Mouse (Mus musculus) embryonic facial prominence, embryonic 15.5 days (tissue): ENCODE results near the gene Pirb. TPM values are rescaled to one million over a fixed set of nuclear protein-coding genes. Genes with fewer than 3 reads are reported as not detected.
"Not testable (repeated sequence)": the region's sequence is repeated elsewhere in the genome, so short reads cannot be mapped to it uniquely, and the experiment has no call there.

ENCODE experiments used
- ATAC-seq: fragments of 200-750 bp; cut with Nextera tagmentation; 2 replicates; pipeline ENCODE4 v1.8.0; 2017; ENCODE audit warnings: low read depth, moderate TSS enrichment; ENCODE audit not compliant: insufficient number of reproducible peaks, low FRiP score, low TSS enrichment
- H3K27ac ChIP-seq: fragments of 300-500 bp; sonication (generic); replicated peaks from 2 replicates; pipeline ENCODE4 v1.5.1; 2015; ENCODE audit warnings: mild to moderate bottlenecking, inconsistent platforms
- H3K27me3 ChIP-seq: fragments of 300-500 bp; sonication (generic); 2 replicates; pipeline ENCODE4 v1.6.1; 2015; ENCODE audit warnings: inconsistent platforms
- H3K36me3 ChIP-seq: fragments of 300-500 bp; sonication (generic); 2 replicates; pipeline ENCODE4 v1.6.1; 2015; ENCODE audit warnings: mild to moderate bottlenecking, inconsistent platforms
- H3K4me1 ChIP-seq: fragments of 300-500 bp; sonication (generic); 2 replicates; pipeline ENCODE4 v1.6.1; 2015; ENCODE audit warnings: inconsistent platforms
- H3K4me2 ChIP-seq: fragments of 300-500 bp; sonication (generic); replicated peaks from 2 replicates; pipeline ENCODE4 v1.6.1; 2015; ENCODE audit warnings: mild to moderate bottlenecking, inconsistent platforms
- H3K4me3 ChIP-seq: fragments of 300-500 bp; sonication (generic); replicated peaks from 2 replicates; pipeline ENCODE4 v1.5.1; 2015; ENCODE audit warnings: mild to moderate bottlenecking, inconsistent platforms
- H3K9ac ChIP-seq: fragments of 300-500 bp; sonication (generic); 2 replicates; pipeline ENCODE4 v1.6.1; 2015; ENCODE audit warnings: inconsistent platforms
- H3K9me3 ChIP-seq: fragments of 300-500 bp; sonication (generic); replicated peaks from 2 replicates; pipeline ENCODE4 v1.6.1; 2016; ENCODE audit warnings: inconsistent platforms
- WGBS: fragments of 180-500 bp; shearing (Covaris S2); methylation state at CpG from one replicate; pipeline ENCODE4 v1.1.7; 2015; 5-methylcytosine and 5-hydroxymethylcytosine counted together
- polyA plus RNA-seq: library from polyadenylated mRNA; unstranded; fragments of >200 nt; fragmentation: Nextera tagmentation; extraction: Ambion mirVana; gene quantifications from 2 replicates; pipeline ENCODE4 v1.2.1, GENCODE M21; 2015

Pirb gene
- polyA plus RNA-seq, 1 experiment from 2014 or later = 1.4 TPM

DNA sequence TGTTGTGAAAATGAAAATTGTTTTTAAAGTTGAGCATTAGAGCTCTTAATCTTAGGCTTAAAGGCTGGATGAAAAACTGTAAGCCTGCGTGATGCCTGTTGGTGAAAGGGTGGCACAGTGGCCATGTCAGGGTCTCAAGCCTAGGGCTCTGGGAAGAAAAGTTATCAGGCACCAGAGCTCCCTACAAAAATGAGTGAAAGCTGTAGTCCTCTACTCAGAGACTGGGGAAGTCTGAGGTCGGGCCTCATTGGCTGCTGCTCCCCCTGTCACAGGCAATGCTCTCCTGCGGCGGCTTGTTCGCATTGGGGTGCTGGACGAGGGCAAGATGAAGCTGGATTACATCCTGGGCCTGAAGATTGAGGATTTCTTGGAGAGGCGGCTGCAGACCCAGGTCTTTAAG lies 14.7 kb downstream of the Pirb start:
- peaks cover 40% of the 10 kb centered on the region for H3K36me3 ChIP-seq
- H3K4me3 ChIP-seq = peak overlapping the region; percentile 76
- not testable (repeated sequence) for H3K27me3 ChIP-seq, ATAC-seq, H3K9me3 ChIP-seq, H3K27ac ChIP-seq
- 2% methylated on average over 7 of the region's 7 CpGs for WGBS
- peaks cover 12% of the 10 kb centered on the region for H3K4me1 ChIP-seq
- H3K9ac ChIP-seq = peak overlapping the region; percentile 86
- peak overlapping the region; percentile 65 for H3K4me2 ChIP-seq

GRCm38 (mm10) chr7:3704475-3704874 lies 15.7 kb downstream of the Pirb start:
- 0 out of 2 replicates have a peak, but pooled peaks have one; percentile 13 for ATAC-seq
- WGBS = under 1% methylated on average over 20 of the region's 20 CpGs
- H3K4me3 ChIP-seq = peak overlapping the region; percentile 76

DNA sequence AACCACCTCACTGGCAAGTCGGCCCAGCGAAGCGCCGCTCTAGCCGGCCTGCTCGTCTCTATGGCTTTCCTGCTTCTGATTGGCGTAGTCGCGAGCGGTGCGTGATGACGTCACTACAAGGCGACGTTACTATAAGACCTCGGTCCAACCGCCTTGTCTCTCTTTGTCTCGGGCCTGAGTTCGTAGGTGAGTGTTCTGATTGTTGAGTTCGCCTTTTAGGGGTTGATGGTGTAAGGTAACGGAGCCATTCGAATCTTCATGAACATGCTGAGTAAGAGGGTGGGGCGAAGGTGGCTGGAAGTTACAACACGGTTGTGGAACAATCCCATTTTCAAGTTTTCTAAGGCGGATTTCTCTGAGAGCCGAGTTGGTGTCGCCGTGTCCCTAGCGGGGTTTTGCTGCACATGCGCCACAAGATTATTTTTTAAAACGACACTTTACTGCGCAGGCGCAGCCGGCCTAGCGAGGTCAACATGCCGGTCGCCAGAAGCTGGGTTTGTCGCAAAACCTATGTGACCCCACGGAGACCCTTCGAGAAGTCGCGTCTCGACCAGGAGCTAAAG lies 16.2 kb downstream of the Pirb start, which contains the start of gene Rps9:
Gene Rps9 (plus strand): TSS at position 115 of the 563 bp plus-strand sequence.
- Histone ChIP-seq H3K36me3 (peaks cover 55% of the 10 kb centered on the region), H3K4me1 (peaks cover 12% of the 10 kb centered on the region), H3K9ac (peak within 1 kb of the TSS; percentile 86), H3K27me3 (no peaks in the 10 kb centered on the region), H3K4me2 (peak within 1 kb of the TSS; percentile 65), H3K9me3 (no peaks in the 10 kb centered on the region), H3K4me3 (peak within 1 kb of the TSS; percentile 76), H3K27ac (peak within 1 kb of the TSS; percentile 97)
- under 1% methylated on average over 42 of the region's 42 CpGs for WGBS
- ATAC-seq = peak; percentile 92

More at GRCm38 (mm10) chr7:3704475-3704874, 15.7 kb downstream of the Pirb start:
- H3K27ac ChIP-seq = peak overlapping the region; percentile 97
- H3K27me3 ChIP-seq = no peaks in the 10 kb centered on the region
- peaks cover 50% of the 10 kb centered on the region for H3K36me3 ChIP-seq
- H3K4me2 ChIP-seq = peak overlapping the region; percentile 65
- peaks cover 12% of the 10 kb centered on the region for H3K4me1 ChIP-seq
- H3K9ac ChIP-seq = peak overlapping the region; percentile 86
- no peaks in the 10 kb centered on the region for H3K9me3 ChIP-seq

DNA sequence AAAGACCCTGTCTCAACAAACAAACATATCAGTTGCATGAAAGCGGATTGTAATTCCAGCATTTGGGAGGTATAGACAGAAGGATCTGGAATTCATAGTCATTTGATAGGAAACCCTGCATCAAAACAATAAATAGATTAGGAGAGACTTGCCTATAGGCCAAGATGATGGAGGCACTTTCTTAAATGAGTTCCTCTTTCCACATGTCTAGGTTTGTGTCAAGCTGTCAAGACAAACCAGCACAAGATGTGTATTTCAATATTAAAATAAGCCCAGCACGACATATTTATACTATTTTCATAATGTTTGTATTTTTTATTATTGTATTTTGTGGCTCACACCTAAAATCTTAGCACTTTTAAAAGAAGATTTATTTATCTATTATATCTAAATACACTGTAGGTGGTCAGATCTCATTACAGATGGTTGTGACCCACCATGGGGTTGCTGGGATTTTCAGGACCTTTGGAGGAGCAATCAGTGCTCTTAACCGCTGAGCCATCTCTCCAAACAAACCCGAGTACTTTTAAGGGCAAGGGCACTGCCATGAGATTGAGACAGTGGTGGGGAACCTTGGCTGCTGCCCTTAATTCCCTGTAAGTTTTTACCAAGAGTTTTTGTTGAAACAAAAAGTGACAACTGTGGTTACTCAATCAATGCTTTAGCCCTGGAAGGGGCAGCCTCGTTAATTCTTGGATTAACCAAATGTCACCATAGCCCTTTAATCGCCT lies 16.9 kb downstream of the Pirb start:
- Histone ChIP-seq H3K27me3 (no peaks in the 10 kb centered on the region), H3K36me3 (peaks cover 60% of the 10 kb centered on the region)

GRCm38 (mm10) chr7:3698471-3698870 lies 21.7 kb downstream of the Pirb start:
- H3K27ac ChIP-seq = no peak overlapping the region
- H3K9me3 ChIP-seq = no peaks in the 10 kb centered on the region
- H3K9ac ChIP-seq = no peak overlapping the region
- no peak overlapping the region for H3K4me2 ChIP-seq
- peaks cover 9% of the 10 kb centered on the region for H3K4me1 ChIP-seq
- H3K36me3 ChIP-seq = peaks cover 49% of the 10 kb centered on the region
- H3K4me3 ChIP-seq = no peak overlapping the region
- no peaks in the 10 kb centered on the region for H3K27me3 ChIP-seq
- ATAC-seq = no peak
- WGBS = 91% methylated on average over 6 of the region's 6 CpGs

More for the DNA sequence above, 16.9 kb downstream of the Pirb start:
- 20% methylated on average over 6 of the region's 6 CpGs for WGBS
- Histone ChIP-seq H3K9me3 (no peaks in the 10 kb centered on the region), H3K27ac (peak overlapping the region; percentile 97), H3K9ac (peak overlapping the region; percentile 35), H3K4me3 (peak overlapping the region; percentile 76), H3K4me2 (peak overlapping the region; percentile 65), H3K4me1 (peaks cover 12% of the 10 kb centered on the region)
- ATAC-seq = peak; percentile 44

- H3K36me3 ChIP-seq = peaks cover 36% of the 10 kb centered on the region
- not testable (repeated sequence) for H3K27me3 ChIP-seq, H3K9me3 ChIP-seq, ATAC-seq
- H3K4me1 ChIP-seq = peaks cover 16% of the 10 kb centered on the region
- H3K4me3 ChIP-seq = peak overlapping the region; percentile 72
- peak overlapping the region; percentile 97 for H3K27ac ChIP-seq
- WGBS = 3% methylated on average over 9 of the region's 9 CpGs
- H3K9ac ChIP-seq = peak overlapping the region; percentile 69
- H3K4me2 ChIP-seq = peak overlapping the region; percentile 87
These were observed 25.3 kb downstream of the Pirb start for GRCm38 (mm10) chr7:3694949-3695305.

GRCm38 (mm10) chr7:3694076-3694948 lies 25.9 kb downstream of the Pirb start:
- H3K36me3 ChIP-seq = peaks cover 33% of the 10 kb centered on the region
- H3K9me3 ChIP-seq = no peaks in the 10 kb centered on the region
- H3K9ac ChIP-seq = peak overlapping the region; percentile 69
- peak; percentile 70 for ATAC-seq
- WGBS = under 1% methylated on average over 52 of the region's 55 CpGs
- no peaks in the 10 kb centered on the region for H3K27me3 ChIP-seq
- H3K4me1 ChIP-seq = peaks cover 16% of the 10 kb centered on the region
- H3K27ac ChIP-seq = peak overlapping the region; percentile 97
- peak overlapping the region; percentile 72 for H3K4me3 ChIP-seq
- peak overlapping the region; percentile 87 for H3K4me2 ChIP-seq

- Histone ChIP-seq H3K9me3 (no peaks in the 10 kb centered on the region), H3K4me3 (peak overlapping the region; percentile 72)
- 0% methylated on average over 18 of the region's 18 CpGs for WGBS
These were observed 26.4 kb downstream of the Pirb start for GRCm38 (mm10) chr7:3693809-3694075.

GRCm38 (mm10) chr7:3692987-3693808 lies 27.0 kb downstream of the Pirb start, which contains the start of gene Mboat7:
Mboat7 (minus strand) TSS chr7:3693523.
- H3K36me3 ChIP-seq = peaks cover 29% of the 10 kb centered on the region
- peak; percentile 92 for ATAC-seq
- peak within 1 kb of the TSS; percentile 87 for H3K4me2 ChIP-seq
- peaks cover 16% of the 10 kb centered on the region for H3K4me1 ChIP-seq
- H3K9me3 ChIP-seq = no peaks in the 10 kb centered on the region
- peak within 1 kb of the TSS; percentile 97 for H3K27ac ChIP-seq
- H3K4me3 ChIP-seq = peak within 1 kb of the TSS; percentile 72
- under 1% methylated on average over 55 of the region's 55 CpGs for WGBS
- H3K27me3 ChIP-seq = no peaks in the 10 kb centered on the region
- peak within 1 kb of the TSS; percentile 88 for H3K9ac ChIP-seq

More at GRCm38 (mm10) chr7:3693809-3694075, 26.4 kb downstream of the Pirb start:
- peak overlapping the region; percentile 52 for H3K9ac ChIP-seq
- H3K27ac ChIP-seq = peak overlapping the region; percentile 97
- H3K36me3 ChIP-seq = peaks cover 32% of the 10 kb centered on the region
- H3K27me3 ChIP-seq = no peaks in the 10 kb centered on the region
- ATAC-seq = no peak
- peaks cover 16% of the 10 kb centered on the region for H3K4me1 ChIP-seq
- peak overlapping the region; percentile 87 for H3K4me2 ChIP-seq

DNA sequence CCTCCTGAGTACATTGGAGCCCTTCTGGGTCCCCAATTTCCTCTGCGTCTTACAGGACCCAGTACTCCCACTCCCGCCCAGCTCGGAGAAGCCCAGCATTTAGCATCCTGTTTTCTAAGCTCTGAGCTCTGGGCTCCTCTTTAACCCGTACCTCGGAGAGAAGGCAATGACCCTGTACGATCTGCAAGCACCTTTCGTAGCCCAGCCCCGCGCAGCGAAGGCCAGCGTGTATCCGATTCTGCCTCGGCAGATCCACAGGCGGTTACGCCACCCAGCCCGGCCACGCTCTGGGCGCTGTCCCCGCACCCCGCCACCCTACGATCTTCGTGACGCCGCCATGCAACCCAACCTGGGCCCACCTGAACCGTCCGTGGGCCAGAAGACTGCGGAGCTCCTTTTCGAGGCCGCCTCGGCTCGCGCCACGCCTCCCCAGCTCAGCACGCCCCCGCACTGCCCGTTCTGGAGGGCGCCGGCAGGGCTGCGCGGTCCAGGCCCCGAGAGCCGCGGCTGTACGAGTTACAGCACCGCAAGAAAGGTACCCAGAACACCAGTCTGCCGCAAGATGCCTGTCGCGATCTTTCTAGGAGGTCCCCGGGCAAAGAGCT lies 27.7 kb downstream of the Pirb start, which contains the start of gene Tsen34:
Gene Tsen34 (plus strand): TSS at position 482 of the 605 bp plus-strand sequence.
- Histone ChIP-seq H3K27ac (peak within 1 kb of the TSS; percentile 97), H3K36me3 (peaks cover 28% of the 10 kb centered on the region), H3K9me3 (no peaks in the 10 kb centered on the region), H3K27me3 (no peaks in the 10 kb centered on the region), H3K4me3 (peak within 1 kb of the TSS; percentile 72), H3K4me2 (peak within 1 kb of the TSS; percentile 87), H3K4me1 (peaks cover 16% of the 10 kb centered on the region), H3K9ac (peak within 1 kb of the TSS; percentile 88)
- under 1% methylated on average over 49 of the region's 49 CpGs for WGBS
- ATAC-seq = peak; percentile 49
